Mouse (Mus musculus) activated CD4-positive, CD25-positive, alpha-beta regulatory T cell (primary cell): ENCODE results near the gene Tex19.1. TPM values are rescaled to one million over a fixed set of nuclear protein-coding genes. Genes with fewer than 3 reads are reported as not detected.

Experiments used
- polyA plus RNA-seq, 2 experiments: library from polyadenylated mRNA; unstranded; fragments of 100-300 nt; shearing (Covaris generic); gene quantifications; one replicate each; pipeline ENCODE4 v1.2.1; 2017

Gene Tex19.1
- polyA plus RNA-seq: not detected

DNA sequence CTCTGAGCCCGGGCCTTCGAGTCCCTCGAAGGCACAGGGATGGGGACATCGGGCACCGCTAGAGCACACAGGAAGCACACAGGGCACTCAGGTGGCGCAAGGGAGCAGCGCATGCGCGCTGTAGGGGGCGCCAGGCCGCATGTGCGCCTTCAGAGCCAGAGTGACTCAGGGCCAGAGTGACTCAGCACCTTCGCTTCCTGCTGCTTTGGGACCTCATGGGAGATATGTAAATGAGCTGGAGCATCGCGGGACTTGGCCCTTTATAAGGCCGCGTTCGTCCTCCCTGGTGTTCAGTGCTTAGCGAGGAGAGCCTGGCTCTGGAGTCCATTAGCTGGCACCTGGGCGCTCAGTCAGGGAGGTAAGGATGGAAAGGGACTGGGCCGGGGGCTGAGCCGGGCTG lies at the start of gene Tex19.1:
Gene Tex19.1, plus strand, starts transcription at position 279 of the 400 bp plus-strand sequence.

DNA sequence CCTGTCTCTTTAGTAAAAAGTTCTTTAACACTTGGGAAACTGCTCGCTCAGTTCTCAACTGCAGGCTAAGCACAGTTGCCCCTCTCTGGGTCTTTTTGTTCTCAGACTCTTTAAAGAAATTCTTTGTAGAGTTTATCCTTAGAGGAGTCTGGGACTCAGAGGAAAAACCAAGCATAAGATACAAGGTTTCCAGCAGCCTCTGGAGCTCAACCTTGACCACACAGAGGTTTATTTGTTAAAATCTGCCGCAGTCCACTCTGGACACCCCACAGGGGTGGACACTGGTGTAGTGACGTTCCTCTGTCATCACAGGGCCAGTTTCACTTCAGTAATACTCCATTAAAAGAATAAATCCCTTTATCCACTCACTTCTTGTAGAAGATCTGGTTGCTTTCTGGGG lies 27.4 kb upstream of the Tex19.1 start, which contains the start of gene Tex19.2:
Gene Tex19.2, minus strand, starts transcription at position 101 of the 400 bp plus-strand sequence.

GRCm38 (mm10) chr11:121159971-121160370 lies 14.0 kb downstream of the Tex19.1 start, which contains the start of gene Uts2r:
Uts2r (plus strand) TSS chr11:121160271.

Other genes starting within 250 kb of the Tex19.1 start
- under 1 TPM; 0.06 to 0.24 TPM for gene Ccdc57, start 213.3 kb upstream of the Tex19.1 start, polyA plus RNA-seq
- gene Slc16a3, start 197.7 kb upstream of the Tex19.1 start, polyA plus RNA-seq: 10 to 100 TPM; 10.0 to 24.2 TPM
- 100 to 1,000 TPM; 120 to 151 TPM for gene Csnk1d, start 154.8 kb upstream of the Tex19.1 start, polyA plus RNA-seq
- 100 to 1,000 TPM; 102 to 189 TPM for gene Cd7, start 106.7 kb upstream of the Tex19.1 start, polyA plus RNA-seq
- not detected for gene Sectm1b, start 82.6 kb upstream of the Tex19.1 start, polyA plus RNA-seq
- gene Sectm1a, start 64.9 kb upstream of the Tex19.1 start, polyA plus RNA-seq: under 1 TPM in 1 of 2 experiments, not detected in 1; 0.74 TPM
- gene Tex19.2, start 27.5 kb upstream of the Tex19.1 start, polyA plus RNA-seq: not detected
- gene Uts2r, start 14.1 kb downstream of the Tex19.1 start, polyA plus RNA-seq: not detected
- gene Hexdc, start 58.3 kb downstream of the Tex19.1 start, polyA plus RNA-seq: 1 to 10 TPM; 1.1 to 3.1 TPM
- 10 to 100 TPM in 1 of 2 experiments, 1 to 10 TPM in 1; 4.7 to 11.0 TPM for gene Ogfod3, start 58.6 kb downstream of the Tex19.1 start, polyA plus RNA-seq
- 100 to 1,000 TPM in 1 of 2 experiments, 10 to 100 TPM in 1; 93.0 to 128 TPM for gene Cybc1, start 83.2 kb downstream of the Tex19.1 start, polyA plus RNA-seq
- gene Narf, start 91.1 kb downstream of the Tex19.1 start, polyA plus RNA-seq: 10 to 100 TPM; 28.2 to 39.8 TPM
- 10 to 100 TPM; 12.8 to 15.0 TPM for gene Foxk2, start 113.8 kb downstream of the Tex19.1 start, polyA plus RNA-seq
- 10 to 100 TPM; 30.8 to 44.6 TPM for gene Wdr45b, start 208.3 kb downstream of the Tex19.1 start, polyA plus RNA-seq
- under 1 TPM in 1 of 2 experiments, not detected in 1; 0.58 TPM for gene Rab40b, start 242.1 kb downstream of the Tex19.1 start, polyA plus RNA-seq